Mouse (Mus musculus) intestine, postnatal 0 days (tissue): Measurements from ENCODE around the gene Shroom4. TPM values are rescaled to one million over a fixed set of nuclear protein-coding genes. Genes with fewer than 3 reads are reported as not detected.

Experiments used
- ATAC-seq: fragments of 200-750 bp; cut with Nextera tagmentation; 2 replicates; pipeline ENCODE4 v1.8.0; 2017; ENCODE audit warnings: mild to moderate bottlenecking, moderate TSS enrichment, moderate library complexity
- H3K27ac ChIP-seq: fragments of 300-500 bp; sonication (generic); 2 replicates; pipeline ENCODE4 v1.5.1; 2014; ENCODE audit warnings: mild to moderate bottlenecking, low read depth, low read length, moderate library complexity
- H3K27me3 ChIP-seq: fragments of 300-500 bp; sonication (generic); replicated peaks from 2 replicates; pipeline ENCODE4 v1.6.1; 2014; ENCODE audit warnings: low read length, mixed read lengths; ENCODE audit not compliant: control insufficient read depth, insufficient read depth
- H3K36me3 ChIP-seq: fragments of 300-500 bp; sonication (generic); 2 replicates; pipeline ENCODE4 v1.6.1; 2014; ENCODE audit warnings: mild to moderate bottlenecking, moderate library complexity; ENCODE audit not compliant: control insufficient read depth, insufficient read depth
- H3K4me1 ChIP-seq: fragments of 300-500 bp; sonication (generic); replicated peaks from 2 replicates; pipeline ENCODE4 v1.6.1; 2014; ENCODE audit warnings: antibody characterized with exemption, low read length, mixed read lengths; ENCODE audit not compliant: control insufficient read depth, insufficient read depth
- H3K4me2 ChIP-seq: fragments of 300-500 bp; sonication (generic); replicated peaks from 2 replicates; pipeline ENCODE4 v1.6.1; 2014; ENCODE audit warnings: low read depth, mild to moderate bottlenecking, moderate library complexity
- H3K4me3 ChIP-seq: fragments of 300-500 bp; sonication (generic); 2 replicates; pipeline ENCODE4 v1.5.1; 2014; ENCODE audit warnings: low read depth, low read length
- H3K9ac ChIP-seq: fragments of 300-500 bp; sonication (generic); 2 replicates; pipeline ENCODE4 v1.6.1; 2014; ENCODE audit warnings: mild to moderate bottlenecking, low read depth, low read length
- H3K9me3 ChIP-seq: fragments of 300-500 bp; sonication (generic); 2 replicates; pipeline ENCODE4 v1.6.1; 2016; ENCODE audit warnings: mixed run types; ENCODE audit not compliant: control insufficient read depth
- CTCF ChIP-seq: sonication (generic); IDR thresholded peaks from 2 replicates; pipeline ENCODE4 v1.5.1; 2016; ENCODE audit warnings: low read depth, mild to moderate bottlenecking, control low read depth, antibody characterized with exemption, moderate library complexity
- WGBS: fragments of 180-500 bp; shearing (Covaris S2); extraction: QIAGEN DNeasy Blood & Tissue Kit; methylation state at CpG from one replicate; pipeline ENCODE4 v1.1.7; 2014; 5-methylcytosine and 5-hydroxymethylcytosine counted together
- polyA plus RNA-seq: library from polyadenylated mRNA; unstranded; fragments of >200 nt; fragmentation: Nextera tagmentation; extraction: Ambion mirVana; gene quantifications from 2 replicates; pipeline ENCODE4 v1.2.1, GENCODE M21; 2015

The Shroom4 gene
- polyA plus RNA-seq, 1 experiment from 2014 or later = 0.68 TPM

- H3K9me3 ChIP-seq = no peaks in the 10 kb centered on the region
- H3K27me3 ChIP-seq = no peaks in the 10 kb centered on the region
- no peaks in the 10 kb centered on the region for H3K36me3 ChIP-seq
- H3K9ac ChIP-seq = no peak overlapping the region
- no peaks in the 10 kb centered on the region for H3K4me1 ChIP-seq
- no peak overlapping the region for H3K4me2 ChIP-seq
- no peak overlapping the region for H3K27ac ChIP-seq
- no peak for ATAC-seq
- 26% methylated on average over 2 of the region's 2 CpGs for WGBS
- no peak overlapping the region for H3K4me3 ChIP-seq
- no peak for TF ChIP-seq CTCF
Measured at GRCm38 (mm10) chrX:6518421-6518820, 118.8 kb downstream of the Shroom4 start.

GRCm38 (mm10) chrX:6522935-6523334 lies 123.3 kb downstream of the Shroom4 start:
- Histone ChIP-seq H3K4me1 (no peaks in the 10 kb centered on the region), H3K36me3 (no peaks in the 10 kb centered on the region), H3K4me3 (no peak overlapping the region), H3K4me2 (no peak overlapping the region), H3K9me3 (no peaks in the 10 kb centered on the region), H3K27ac (no peak overlapping the region), H3K27me3 (no peaks in the 10 kb centered on the region), H3K9ac (no peak overlapping the region)
- WGBS = 67% methylated on average over 2 of the region's 2 CpGs
- TF ChIP-seq CTCF = peak; percentile 58
- no peak for ATAC-seq

- Histone ChIP-seq H3K27me3 (no peaks in the 10 kb centered on the region), H3K4me3 (no peak overlapping the region), H3K4me1 (no peaks in the 10 kb centered on the region), H3K9ac (no peak overlapping the region), H3K36me3 (no peaks in the 10 kb centered on the region), H3K27ac (no peak overlapping the region), H3K9me3 (no peaks in the 10 kb centered on the region), H3K4me2 (no peak overlapping the region)
- WGBS = 73% methylated on average over 2 of the region's 2 CpGs
- no peak for ATAC-seq
- TF ChIP-seq CTCF = no peak
Measured at GRCm38 (mm10) chrX:6536636-6537035, 137.0 kb downstream of the Shroom4 start.

- Histone ChIP-seq H3K9me3 (no peaks in the 10 kb centered on the region), H3K4me2 (no peak overlapping the region), H3K27ac (no peak overlapping the region), H3K4me3 (no peak overlapping the region), H3K36me3 (no peaks in the 10 kb centered on the region), H3K27me3 (no peaks in the 10 kb centered on the region), H3K9ac (no peak overlapping the region), H3K4me1 (no peaks in the 10 kb centered on the region)
- WGBS = 68% methylated on average over 2 of the region's 2 CpGs
- ATAC-seq = no peak
- no peak for TF ChIP-seq CTCF
Measured at GRCm38 (mm10) chrX:6537689-6538088, 138.0 kb downstream of the Shroom4 start.

GRCm38 (mm10) chrX:6565066-6565465 lies 165.4 kb downstream of the Shroom4 start:
- WGBS = 84% methylated on average over 1 of the region's 1 CpGs
- no peaks in the 10 kb centered on the region for H3K27me3 ChIP-seq
- no peaks in the 10 kb centered on the region for H3K9me3 ChIP-seq
- H3K4me1 ChIP-seq = no peaks in the 10 kb centered on the region
- TF ChIP-seq CTCF = no peak
- ATAC-seq = no peak
- no peak overlapping the region for H3K9ac ChIP-seq
- no peak overlapping the region for H3K4me3 ChIP-seq
- H3K4me2 ChIP-seq = no peak overlapping the region
- H3K27ac ChIP-seq = no peak overlapping the region
- no peaks in the 10 kb centered on the region for H3K36me3 ChIP-seq

GRCm38 (mm10) chrX:6574511-6574910 lies 174.9 kb downstream of the Shroom4 start:
- H3K9ac ChIP-seq = no peak overlapping the region
- 40% methylated on average over 1 of the region's 1 CpGs for WGBS
- no peak overlapping the region for H3K4me2 ChIP-seq
- H3K4me1 ChIP-seq = no peaks in the 10 kb centered on the region
- TF ChIP-seq CTCF = no peak
- H3K27me3 ChIP-seq = no peaks in the 10 kb centered on the region
- H3K36me3 ChIP-seq = no peaks in the 10 kb centered on the region
- ATAC-seq = no peak
- H3K4me3 ChIP-seq = no peak overlapping the region
- H3K27ac ChIP-seq = no peak overlapping the region
- H3K9me3 ChIP-seq = no peaks in the 10 kb centered on the region

GRCm38 (mm10) chrX:6577001-6577400 lies 177.3 kb downstream of the Shroom4 start:
- Histone ChIP-seq H3K4me1 (no peaks in the 10 kb centered on the region), H3K27me3 (no peaks in the 10 kb centered on the region), H3K9ac (no peak overlapping the region), H3K4me3 (no peak overlapping the region), H3K4me2 (no peak overlapping the region), H3K36me3 (no peaks in the 10 kb centered on the region), H3K27ac (no peak overlapping the region), H3K9me3 (no peaks in the 10 kb centered on the region)
- TF ChIP-seq CTCF = no peak
- ATAC-seq = no peak
- 37% methylated on average over 7 of the region's 7 CpGs for WGBS
